Mouse (Mus musculus) bone marrow, adult 2 months (tissue): ENCODE data around the gene Stag2. TPM values are rescaled to one million over a fixed set of nuclear protein-coding genes. Genes with fewer than 3 reads are reported as not detected.

ENCODE experiments used
- H3K27ac ChIP-seq: fragments of 200-500 bp; 2 replicates; pipeline ENCODE4 v1.5.1; 2012; ENCODE audit warnings: low read depth, mild to moderate bottlenecking, control low read depth, inconsistent platforms, low read length; ENCODE audit not compliant: control insufficient read depth, poor library complexity, insufficient read depth
- H3K4me1 ChIP-seq: fragments of 200-500 bp; 2 replicates; pipeline ENCODE4 v1.6.1; 2011; ENCODE audit warnings: low read length; ENCODE audit not compliant: control insufficient read depth, insufficient read depth
- H3K4me3 ChIP-seq: fragments of 200-500 bp; replicated peaks from 2 replicates; pipeline ENCODE3; 2011; ENCODE audit warnings: mild to moderate bottlenecking, low read depth, low read length, control low read depth; ENCODE audit not compliant: control insufficient read depth
- CTCF ChIP-seq: fragments of 200-500 bp; IDR thresholded peaks from 2 replicates; pipeline ENCODE4 v1.5.1; 2011; ENCODE audit warnings: low read length, control low read depth; ENCODE audit not compliant: control insufficient read depth, insufficient read depth
- POLR2A ChIP-seq: fragments of 200-500 bp; IDR thresholded peaks from 2 replicates; pipeline ENCODE4 v1.6.1; 2011; ENCODE audit warnings: low read depth, mild to moderate bottlenecking, control low read depth, low read length, borderline replicate concordance; ENCODE audit not compliant: control insufficient read depth
- WGBS: fragments of 180-500 bp; shearing (Covaris S2); methylation state at CpG from one replicate; pipeline ENCODE4 v1.1.7; 2018; 5-methylcytosine and 5-hydroxymethylcytosine counted together
- polyA plus RNA-seq: library from polyadenylated mRNA; stranded (reverse); fragments of >200 nt; gene quantifications from 2 replicates; pipeline ENCODE4 v1.2.4, GENCODE M21; 2011; ENCODE audit warnings: low replicate concordance; ENCODE audit not compliant: missing spikeins, insufficient read depth, insufficient read length

The Stag2 gene
- polyA plus RNA-seq, 1 experiment = 44.4 TPM

- 80% methylated on average over 3 of the region's 3 CpGs for WGBS
- TF ChIP-seq CTCF = no peak
- no peak for TF ChIP-seq POLR2A
These were observed 166.1 kb downstream of the Stag2 start for GRCm38 (mm10) chrX:42315231-42315630.

GRCm38 (mm10) chrX:42320424-42320823 lies 171.3 kb downstream of the Stag2 start:
- TF ChIP-seq CTCF (no peak), POLR2A (no peak)
- no peak overlapping the region for H3K27ac ChIP-seq
- 78% methylated on average over 5 of the region's 5 CpGs for WGBS
- no peak overlapping the region for H3K4me3 ChIP-seq
- no peaks in the 10 kb centered on the region for H3K4me1 ChIP-seq

More at GRCm38 (mm10) chrX:42315231-42315630, 166.1 kb downstream of the Stag2 start:
- Histone ChIP-seq H3K27ac (no peak overlapping the region), H3K4me3 (no peak overlapping the region), H3K4me1 (no peaks in the 10 kb centered on the region)

GRCm38 (mm10) chrX:42321200-42321773 lies 172.2 kb downstream of the Stag2 start:
- no peaks in the 10 kb centered on the region for H3K4me1 ChIP-seq
- no peak overlapping the region for H3K4me3 ChIP-seq
- no peak overlapping the region for H3K27ac ChIP-seq
- WGBS = 44% methylated on average over 9 of the region's 9 CpGs
- no peak for TF ChIP-seq CTCF
- no peak for TF ChIP-seq POLR2A

- no peak overlapping the region for H3K27ac ChIP-seq
- WGBS = 77% methylated on average over 3 of the region's 3 CpGs
- TF ChIP-seq CTCF (no peak), POLR2A (no peak)
- no peak overlapping the region for H3K4me3 ChIP-seq
- H3K4me1 ChIP-seq = no peaks in the 10 kb centered on the region
These were observed 175.7 kb downstream of the Stag2 start for GRCm38 (mm10) chrX:42324848-42325247.

Other genes starting within 250 kb of the Stag2 start
- 39.3 and 55.4 TPM in 2 replicates for gene Thoc2, start 228.6 kb upstream of the Stag2 start, polyA plus RNA-seq
- gene Xiap, start 89.6 kb upstream of the Stag2 start, polyA plus RNA-seq = 12.9 and 16.5 TPM in 2 replicates